Mouse (Mus musculus) cortical plate, adult 2 months (tissue): Measurements from ENCODE around the gene 2610028H24Rik. TPM values are rescaled to one million over a fixed set of nuclear protein-coding genes. Genes with fewer than 3 reads are reported as not detected.

Experiments used
- H3K27ac ChIP-seq: fragments of 200-500 bp; 2 replicates; pipeline ENCODE4 v1.5.1; 2012; ENCODE audit warnings: low read length, control low read depth, inconsistent platforms; ENCODE audit not compliant: insufficient read depth
- H3K4me1 ChIP-seq: fragments of 200-500 bp; 2 replicates; pipeline ENCODE4 v1.6.1; 2011; ENCODE audit warnings: low read length; ENCODE audit not compliant: control insufficient read depth, insufficient read depth
- H3K4me3 ChIP-seq: fragments of 200-500 bp; 2 replicates; pipeline ENCODE4 v1.5.1; 2011; ENCODE audit warnings: mild to moderate bottlenecking, low read length, control low read depth; ENCODE audit not compliant: insufficient read depth
- CTCF ChIP-seq: fragments of 200-500 bp; IDR thresholded peaks from 2 replicates; pipeline ENCODE4 v1.5.1; 2011; ENCODE audit warnings: mild to moderate bottlenecking, control low read depth, low read length; ENCODE audit not compliant: insufficient read depth; ENCODE audit errors: extremely low read depth
- POLR2A ChIP-seq: fragments of 200-500 bp; IDR thresholded peaks from 2 replicates; pipeline ENCODE4 v1.6.1; 2011; ENCODE audit warnings: mild to moderate bottlenecking, low read length, control low read depth; ENCODE audit not compliant: insufficient read depth; ENCODE audit errors: extremely low read depth
- polyA plus RNA-seq: library from polyadenylated mRNA; depleted of rRNA; stranded (reverse); fragments of >200 nt; gene quantifications from 2 replicates; pipeline ENCODE4 v1.2.3, GENCODE M21; 2012; rRNA removed

Gene 2610028H24Rik
- 0.23 TPM in 1 of 2 replicates, not detected in the other for polyA plus RNA-seq

- no peak within 1 kb of the TSS for H3K4me3 ChIP-seq
- H3K27ac ChIP-seq = no peak within 1 kb of the TSS
- TF ChIP-seq CTCF (no peak), POLR2A (no peak)
- no peaks in the 10 kb centered on the region for H3K4me1 ChIP-seq
These were observed at the start of gene 2610028H24Rik for GRCm38 (mm10) chr10:76448851-76449250. 2610028H24Rik (plus strand) TSS chr10:76449081.

- peak overlapping the region; percentile 71; the same call in 1 of the 2 replicates for H3K27ac ChIP-seq
- no peak for TF ChIP-seq POLR2A
- no peak for TF ChIP-seq CTCF
- no peaks in the 10 kb centered on the region for H3K4me1 ChIP-seq
- no peak overlapping the region for H3K4me3 ChIP-seq
These were observed 40.4 kb upstream of the 2610028H24Rik start for GRCm38 (mm10) chr10:76408520-76408919.

DNA sequence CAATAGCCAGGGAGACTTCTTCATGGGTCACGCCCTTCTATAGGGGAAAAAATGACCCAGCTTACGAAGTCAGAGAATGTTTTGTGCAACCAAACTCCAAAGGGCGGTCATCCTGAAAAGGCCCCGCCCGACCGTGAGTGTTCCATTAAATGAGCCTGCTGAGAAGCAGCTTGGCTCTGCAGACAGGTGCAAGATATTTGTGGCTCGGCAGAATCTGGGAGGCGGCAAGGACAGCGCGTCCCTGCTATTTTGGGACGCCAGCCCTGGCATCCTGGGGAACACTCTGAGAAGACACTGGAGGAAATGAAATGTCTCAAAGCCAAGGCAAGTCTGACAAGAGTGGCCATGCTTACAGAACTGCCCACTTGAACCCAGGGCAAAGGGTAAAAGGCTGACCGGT lies 32.1 kb upstream of the 2610028H24Rik start:
- Histone ChIP-seq H3K4me1 (peaks cover 7% of the 10 kb centered on the region), H3K4me3 (no peak overlapping the region), H3K27ac (no peak overlapping the region)
- TF ChIP-seq CTCF (no peak), POLR2A (0 out of 2 replicates have a peak, but pooled peaks have one; percentile 9)

GRCm38 (mm10) chr10:76425674-76426073 lies 23.2 kb upstream of the 2610028H24Rik start:
- H3K4me1 ChIP-seq = no peaks in the 10 kb centered on the region
- no peak overlapping the region for H3K4me3 ChIP-seq
- TF ChIP-seq POLR2A (no peak), CTCF (no peak)
- H3K27ac ChIP-seq = no peak overlapping the region

- Histone ChIP-seq H3K27ac (no peak overlapping the region), H3K4me3 (no peak overlapping the region), H3K4me1 (no peaks in the 10 kb centered on the region)
- TF ChIP-seq CTCF (no peak), POLR2A (no peak)
These were observed 15.0 kb upstream of the 2610028H24Rik start for GRCm38 (mm10) chr10:76433925-76434324.

DNA sequence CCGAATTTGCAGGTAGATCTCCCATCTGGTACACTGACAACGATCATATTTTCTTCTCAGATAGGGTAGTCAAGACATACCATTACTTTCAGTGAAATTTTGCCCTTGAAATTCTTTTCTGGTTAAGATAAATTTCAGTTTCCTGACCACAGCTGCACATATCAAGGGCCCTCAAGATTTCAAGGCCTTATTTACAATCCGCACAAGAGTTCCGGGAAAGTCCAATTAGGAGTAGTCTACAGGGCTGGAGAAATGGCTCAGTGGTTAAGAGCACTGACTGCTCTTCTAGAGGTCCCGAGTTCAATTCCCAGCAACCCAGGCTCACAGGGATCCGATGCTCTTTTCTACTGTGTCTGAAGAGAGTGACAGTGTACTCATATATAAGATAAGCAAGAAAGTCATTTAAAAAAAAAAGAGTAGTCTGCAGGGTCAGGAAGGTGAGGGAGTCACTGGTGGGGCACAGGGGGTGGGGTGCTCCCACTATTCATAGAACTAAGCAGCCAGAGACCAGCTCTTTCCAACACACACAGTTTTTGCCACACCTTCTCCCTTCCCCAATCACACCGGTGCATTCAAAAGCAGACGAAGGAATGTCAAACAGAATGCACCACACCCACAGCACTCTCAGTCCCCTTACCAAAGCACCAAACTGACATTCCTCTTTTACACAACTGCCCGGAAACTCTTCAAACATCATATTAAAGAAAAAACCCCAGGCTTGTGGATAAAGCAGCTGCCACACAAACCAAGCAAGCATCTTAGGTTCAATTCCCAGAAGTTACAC lies 9.6 kb upstream of the 2610028H24Rik start:
- Histone ChIP-seq H3K27ac (no peak overlapping the region), H3K4me1 (no peaks in the 10 kb centered on the region), H3K4me3 (no peak overlapping the region)
- TF ChIP-seq CTCF (no peak), POLR2A (no peak)

DNA sequence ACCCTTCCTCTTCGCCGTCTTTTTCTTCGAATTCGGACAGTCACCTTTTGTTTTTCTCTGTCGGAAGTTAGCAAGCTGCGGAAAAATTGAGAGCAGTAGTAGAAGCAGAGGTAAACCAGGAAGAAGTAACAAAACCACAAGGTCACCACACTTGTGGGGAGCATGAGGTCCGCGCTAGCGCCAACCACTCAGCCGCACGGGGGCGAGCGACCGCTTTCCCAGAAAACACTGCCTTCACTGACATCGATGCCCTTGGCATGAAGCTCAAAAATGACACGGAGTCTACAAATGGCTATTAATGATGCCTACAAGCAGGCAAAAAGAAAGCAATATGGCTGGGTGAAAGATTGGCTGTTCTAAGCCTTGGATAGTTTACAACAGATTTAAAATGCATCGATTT lies 8.6 kb upstream of the 2610028H24Rik start, which contains the start of gene AC141477.1:
Gene AC141477.1 (minus strand): TSS at position 164 of the 400 bp plus-strand sequence.
- Histone ChIP-seq H3K27ac (no peak within 1 kb of the TSS), H3K4me3 (no peak within 1 kb of the TSS), H3K4me1 (no peaks in the 10 kb centered on the region)
- TF ChIP-seq CTCF = no peak
- no peak for TF ChIP-seq POLR2A

- Histone ChIP-seq H3K27ac (peak within 1 kb of the TSS; percentile 80), H3K4me3 (peak within 1 kb of the TSS; percentile 66), H3K4me1 (no peaks in the 10 kb centered on the region)
- TF ChIP-seq CTCF (peak; percentile 50), POLR2A (peak; percentile 28; the same call in 1 of the 2 replicates)
These were observed 6.4 kb upstream of the 2610028H24Rik start, which contains the start of gene Pcnt for GRCm38 (mm10) chr10:76442178-76443088. Pcnt (minus strand) TSS chr10:76442786.

- Histone ChIP-seq H3K27ac (no peak overlapping the region), H3K4me1 (no peaks in the 10 kb centered on the region), H3K4me3 (no peak overlapping the region)
- TF ChIP-seq POLR2A (no peak), CTCF (no peak)
These were observed 2.7 kb upstream of the 2610028H24Rik start for GRCm38 (mm10) chr10:76445996-76446681.
